Mouse (Mus musculus) embryonic stem cell, embryonic (primary cell): ENCODE data around the gene Tmem110.

Experiments
- CTCF ChIA-PET, 4 experiments: fragments of 300-600 bp in 2 of 4; fragments of 350-600 bp in 2 of 4; sonication (Branson Sonifier 250); formaldehyde crosslinking; loops; one replicate each; lab custom pipeline; 2022; ENCODE audit warnings: inconsistent platforms in 2 of 4; lab: Charles Lee
- POLR2A ChIA-PET, 4 experiments: fragments of 300-600 bp in 2 of 4; fragments of 350-600 bp in 2 of 4; sonication (Branson Sonifier 250); formaldehyde crosslinking; loops; one replicate each; lab custom pipeline; 2022; ENCODE audit warnings: antibody characterized with exemption in 4 of 4, inconsistent platforms in 1 of 4; lab: Charles Lee

The Tmem110 gene

GRCm38 (mm10) chr14:30855316-30855715 is 29.9 kb downstream of the Tmem110 start:
- CTCF ChIA-PET: interaction anchor here in 1 of 4 experiments (0.7 to 1.0 kb wide), 2 partner anchors 12 to 27 kb away, joined by 3 to 4 read pairs; no protein-coding TSS in a partner anchor
- POLR2A ChIA-PET: interaction anchor here in 2 of 4 experiments (0.9 to 1.1 kb wide), 2 partner anchors 29 to 171 kb away, joined by 4 to 5 read pairs; no protein-coding TSS in a partner anchor

GRCm38 (mm10) chr14:30856885-30857507 is 31.6 kb downstream of the Tmem110 start:
- ChIA-PET POLR2A (interaction anchor here in 3 of 4 experiments (0.6 to 1.8 kb wide), 8 partner anchors 10 to 1644 kb away, joined by 3 to 22 read pairs (median 5); partner anchors contain the start of genes Tmem110 (in 2 of the 3) and Spcs1 (in 1 of the 3)), CTCF (interaction anchor here in 3 of 4 experiments (0.6 to 2.8 kb wide), 4 partner anchors 10 to 930 kb away, joined by 4 to 31 read pairs (median 16); no protein-coding TSS in a partner anchor)

GRCm38 (mm10) chr14:30857990-30858389 is 32.6 kb downstream of the Tmem110 start:
- CTCF ChIA-PET: interaction anchor here (0.6 to 2.8 kb wide), 16 partner anchors 9 to 513 kb away, joined by 3 to 31 read pairs (median 4); partner anchors contain the start of gene Tmem110 (in 1 of the 4)
- POLR2A ChIA-PET: interaction anchor here in 3 of 4 experiments (0.6 to 1.8 kb wide), 12 partner anchors 9 to 232 kb away, joined by 3 to 8 read pairs (median 4); partner anchors contain the start of genes Tmem110 (in 2 of the 3), Prkcd (in 1 of the 3) and Spcs1 (in 1 of the 3)

- ChIA-PET POLR2A (interaction anchor here in 1 of 4 experiments (0.6 to 1.2 kb wide), 6 partner anchors 10 to 207 kb away, joined by 3 to 4 read pairs (median 4); no protein-coding TSS in a partner anchor), CTCF (interaction anchor here in 3 of 4 experiments (1.0 to 1.9 kb wide), 4 partner anchors 14 to 20 kb away, joined by 3 to 7 read pairs (median 4); partner anchors contain the start of gene Mustn1 (in 1 of the 3))
Measured at GRCm38 (mm10) chr14:30861421-30862125, 36.2 kb downstream of the Tmem110 start.

- CTCF ChIA-PET: interaction anchor here in 3 of 4 experiments (1.0 to 1.9 kb wide), 4 partner anchors 14 to 19 kb away, joined by 3 to 7 read pairs (median 4); partner anchors contain the start of gene Mustn1 (in 1 of the 3)
Measured at GRCm38 (mm10) chr14:30862368-30862767, 37.0 kb downstream of the Tmem110 start.

GRCm38 (mm10) chr14:30865311-30865710 is 39.9 kb downstream of the Tmem110 start:
- ChIA-PET CTCF (interaction anchor here in 3 of 4 experiments (0.6 to 3.6 kb wide), 14 partner anchors 8 to 281 kb away, joined by 3 to 58 read pairs (median 4); partner anchors contain the start of genes Itih1 (in 1 of the 3), Mustn1 (in 1 of the 3) and Tmem110 (in 1 of the 3)), POLR2A (interaction anchor here in 1 of 4 experiments (1.0 kb wide), 1 partner anchor 14 kb away, joined by 3 read pairs; no protein-coding TSS in a partner anchor)

More at GRCm38 (mm10) chr14:30862368-30862767, 37.0 kb downstream of the Tmem110 start:
- POLR2A ChIA-PET: interaction anchor here in 3 of 4 experiments (0.6 to 1.2 kb wide), 9 partner anchors 9 to 208 kb away, joined by 3 to 6 read pairs (median 4); partner anchors contain the start of gene Tmem110 (in 1 of the 3)

- CTCF ChIA-PET: interaction anchor here (0.5 to 3.6 kb wide), 64 partner anchors 8 to 606 kb away, joined by 3 to 58 read pairs (median 4); partner anchors contain the start of genes Mustn1 (in 3 of the 4), Nek4 (in 2 of the 4), Tmem110 (in 2 of the 4) and Itih1 (in 1 of the 4)
- POLR2A ChIA-PET: interaction anchor here in 3 of 4 experiments (0.6 to 1.7 kb wide), 16 partner anchors 9 to 291 kb away, joined by 3 to 7 read pairs (median 4); partner anchors contain the start of genes Rft1 (in 2 of the 3), Mustn1 (in 1 of the 3), Nek4 (in 1 of the 3) and Tmem110 (in 1 of the 3)
Measured at GRCm38 (mm10) chr14:30867042-30867441, 41.7 kb downstream of the Tmem110 start.

- ChIA-PET POLR2A (interaction anchor here in 1 of 4 experiments (1.1 kb wide), 1 partner anchor 10 kb away, joined by 4 read pairs; the partner anchor contains the start of gene Mustn1), CTCF (interaction anchor here in 2 of 4 experiments (0.8 to 1.1 kb wide), 4 partner anchors 12 to 75 kb away, joined by 3 to 4 read pairs (median 3); no protein-coding TSS in a partner anchor)
Measured at GRCm38 (mm10) chr14:30868826-30869225, 43.4 kb downstream of the Tmem110 start.

- CTCF ChIA-PET: interaction anchor here in 2 of 4 experiments (0.8 to 1.1 kb wide), 5 partner anchors 11 to 74 kb away, joined by 3 to 4 read pairs (median 3); no protein-coding TSS in a partner anchor
- POLR2A ChIA-PET: interaction anchor here in 2 of 4 experiments (1.1 to 2.0 kb wide), 3 partner anchors 10 to 82 kb away, joined by 4 to 5 read pairs (median 5); partner anchors contain the start of genes Mustn1 (in 1 of the 2) and Nek4 (in 1 of the 2)
Measured at GRCm38 (mm10) chr14:30869391-30869801, 44.0 kb downstream of the Tmem110 start.

GRCm38 (mm10) chr14:30870206-30871147 is 45.1 kb downstream of the Tmem110 start:
- POLR2A ChIA-PET: interaction anchor here in 2 of 4 experiments (1.3 to 2.0 kb wide), 3 partner anchors 9 to 81 kb away, joined by 4 to 5 read pairs (median 5); partner anchors contain the start of genes Mustn1 (in 1 of the 2) and Nek4 (in 1 of the 2)
- CTCF ChIA-PET: interaction anchor here in 3 of 4 experiments (0.6 to 1.3 kb wide), 6 partner anchors 11 to 602 kb away, joined by 3 to 4 read pairs (median 4); no protein-coding TSS in a partner anchor

GRCm38 (mm10) chr14:30874095-30874700 is 48.8 kb downstream of the Tmem110 start:
- CTCF ChIA-PET: interaction anchor here in 1 of 4 experiments (1.0 kb wide), 1 partner anchor 9 kb away, joined by 3 read pairs; no protein-coding TSS in a partner anchor
- POLR2A ChIA-PET: interaction anchor here in 2 of 4 experiments (0.5 to 1.8 kb wide), 2 partner anchors 135 to 343 kb away, joined by 4 read pairs; no protein-coding TSS in a partner anchor

- CTCF ChIA-PET: interaction anchor here in 3 of 4 experiments (0.6 to 2.9 kb wide), 8 partner anchors 8 to 323 kb away, joined by 3 to 19 read pairs (median 3); no protein-coding TSS in a partner anchor
- POLR2A ChIA-PET: interaction anchor here in 2 of 4 experiments (0.5 to 2.5 kb wide), 3 partner anchors 76 to 344 kb away, joined by 4 to 8 read pairs (median 7); partner anchors contain the start of gene Nek4 (in 1 of the 2)
Measured at GRCm38 (mm10) chr14:30875130-30875865, 49.9 kb downstream of the Tmem110 start.

- CTCF ChIA-PET: interaction anchor here (0.6 to 2.9 kb wide), 7 partner anchors 9 to 31 kb away, joined by 3 to 19 read pairs (median 4); no protein-coding TSS in a partner anchor
- POLR2A ChIA-PET: interaction anchor here in 2 of 4 experiments (0.5 to 2.5 kb wide), 4 partner anchors 75 to 345 kb away, joined by 4 to 8 read pairs (median 6); partner anchors contain the start of gene Nek4 (in 1 of the 2)
Measured at GRCm38 (mm10) chr14:30875955-30876354, 50.6 kb downstream of the Tmem110 start.

GRCm38 (mm10) chr14:30876451-30876850 is 51.1 kb downstream of the Tmem110 start:
- ChIA-PET POLR2A (interaction anchor here in 3 of 4 experiments (0.6 to 2.5 kb wide), 7 partner anchors 9 to 1918 kb away, joined by 3 to 7 read pairs (median 4); partner anchors contain the start of gene Nek4 (in 1 of the 3)), CTCF (interaction anchor here (0.6 to 2.9 kb wide), 7 partner anchors 9 to 32 kb away, joined by 3 to 19 read pairs (median 4); no protein-coding TSS in a partner anchor)
